Mouse (Mus musculus) liver, postnatal 0 days (tissue): Measurements from ENCODE around the gene AC129217.1. TPM values are rescaled to one million over a fixed set of nuclear protein-coding genes. Genes with fewer than 3 reads are reported as not detected.

Source experiments
- ATAC-seq: fragments of 200-750 bp; cut with Nextera tagmentation; 2 replicates; pipeline ENCODE4 v1.8.0; 2017; ENCODE audit warnings: mild to moderate bottlenecking, moderate library complexity
- DNase-seq: peaks from one replicate; pipeline ENCODE4 v3.0.0-alpha.2; 2016
- H3K27ac ChIP-seq: fragments of 300-500 bp; sonication (generic); 2 replicates; pipeline ENCODE4 v1.5.1; 2014; ENCODE audit warnings: antibody characterized with exemption, moderate library complexity, mild to moderate bottlenecking, low read depth
- H3K27me3 ChIP-seq: fragments of 300-500 bp; sonication (generic); 2 replicates; pipeline ENCODE4 v1.6.1; 2014; ENCODE audit warnings: low read length, control low read depth, mixed read lengths; ENCODE audit not compliant: insufficient read depth
- H3K36me3 ChIP-seq: fragments of 300-500 bp; sonication (generic); replicated peaks from 2 replicates; pipeline ENCODE4 v1.6.1; 2014; ENCODE audit warnings: mild to moderate bottlenecking, control low read depth, low read length, moderate library complexity, mixed read lengths; ENCODE audit not compliant: insufficient read depth
- H3K4me1 ChIP-seq: fragments of 300-500 bp; sonication (generic); 2 replicates; pipeline ENCODE4 v1.6.1; 2014; ENCODE audit warnings: antibody characterized with exemption, mild to moderate bottlenecking, control low read depth; ENCODE audit not compliant: insufficient read depth
- H3K4me2 ChIP-seq: fragments of 300-500 bp; sonication (generic); 2 replicates; pipeline ENCODE4 v1.6.1; 2014; ENCODE audit warnings: low read depth, mild to moderate bottlenecking, low read length, moderate library complexity, mixed read lengths
- H3K4me3 ChIP-seq: fragments of 300-500 bp; sonication (generic); 2 replicates; pipeline ENCODE4 v1.5.1; 2014; ENCODE audit warnings: low read depth, low read length
- H3K9ac ChIP-seq: fragments of 300-500 bp; sonication (generic); replicated peaks from 2 replicates; pipeline ENCODE4 v1.6.1; 2014; ENCODE audit warnings: mild to moderate bottlenecking, moderate library complexity
- H3K9me3 ChIP-seq: fragments of 300-500 bp; sonication (generic); 2 replicates; pipeline ENCODE4 v1.6.1; 2016; ENCODE audit warnings: mild to moderate bottlenecking, control low read depth, low read length, mixed read lengths
- CTCF ChIP-seq: sonication (generic); IDR thresholded peaks from 2 replicates; pipeline ENCODE4 v1.5.1; 2016; ENCODE audit warnings: antibody characterized with exemption, low read depth
- EP300 ChIP-seq: IDR thresholded peaks from 2 replicates; pipeline ENCODE4 v1.6.1; 2016; ENCODE audit warnings: antibody characterized with exemption, low read depth, mild to moderate bottlenecking
- WGBS: fragments of 180-500 bp; shearing (Covaris S2); extraction: QIAGEN DNeasy Blood & Tissue Kit; methylation state at CpG from one replicate; pipeline ENCODE4 v1.1.7; 2014; ENCODE audit not compliant: insufficient replicate concordance; 5-methylcytosine and 5-hydroxymethylcytosine counted together
- polyA plus RNA-seq: library from polyadenylated mRNA; unstranded; fragments of >200 nt; fragmentation: Nextera tagmentation; extraction: Ambion mirVana; gene quantifications from 2 replicates; pipeline ENCODE4 v1.2.1, GENCODE M21; 2015

The AC129217.1 gene
- polyA plus RNA-seq, 1 experiment from 2014 or later, result not detected

DNA sequence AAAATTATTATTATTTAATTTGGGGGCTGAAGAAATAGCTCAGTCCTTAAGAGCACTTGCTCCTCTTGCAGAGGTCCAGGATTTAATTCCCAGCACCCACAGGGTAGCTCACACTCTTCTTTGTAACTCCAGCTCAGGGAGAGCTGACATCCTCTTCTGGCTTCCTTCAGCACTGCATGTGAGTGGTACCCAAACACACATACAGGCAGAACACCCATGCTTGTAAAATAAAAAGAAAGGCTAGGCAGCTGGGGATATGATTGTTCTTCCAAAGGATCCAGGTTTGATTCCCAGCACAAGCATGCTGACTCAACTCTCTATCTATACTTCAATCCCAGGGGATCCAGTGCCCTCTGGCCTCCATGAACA lies 30.6 kb upstream of the AC129217.1 start:
- Histone ChIP-seq H3K9me3 (no peaks in the 10 kb centered on the region), H3K27ac (no peak overlapping the region), H3K27me3 (no peaks in the 10 kb centered on the region), H3K4me2 (peak overlapping the region; percentile 80), H3K36me3 (peaks cover 17% of the 10 kb centered on the region), H3K4me1 (peaks cover 27% of the 10 kb centered on the region), H3K9ac (no peak overlapping the region), H3K4me3 (peak overlapping the region; percentile 68)
- DNase-seq, result no peak
- no peak for ATAC-seq
- no peak for TF ChIP-seq CTCF
- no peak for TF ChIP-seq EP300

DNA sequence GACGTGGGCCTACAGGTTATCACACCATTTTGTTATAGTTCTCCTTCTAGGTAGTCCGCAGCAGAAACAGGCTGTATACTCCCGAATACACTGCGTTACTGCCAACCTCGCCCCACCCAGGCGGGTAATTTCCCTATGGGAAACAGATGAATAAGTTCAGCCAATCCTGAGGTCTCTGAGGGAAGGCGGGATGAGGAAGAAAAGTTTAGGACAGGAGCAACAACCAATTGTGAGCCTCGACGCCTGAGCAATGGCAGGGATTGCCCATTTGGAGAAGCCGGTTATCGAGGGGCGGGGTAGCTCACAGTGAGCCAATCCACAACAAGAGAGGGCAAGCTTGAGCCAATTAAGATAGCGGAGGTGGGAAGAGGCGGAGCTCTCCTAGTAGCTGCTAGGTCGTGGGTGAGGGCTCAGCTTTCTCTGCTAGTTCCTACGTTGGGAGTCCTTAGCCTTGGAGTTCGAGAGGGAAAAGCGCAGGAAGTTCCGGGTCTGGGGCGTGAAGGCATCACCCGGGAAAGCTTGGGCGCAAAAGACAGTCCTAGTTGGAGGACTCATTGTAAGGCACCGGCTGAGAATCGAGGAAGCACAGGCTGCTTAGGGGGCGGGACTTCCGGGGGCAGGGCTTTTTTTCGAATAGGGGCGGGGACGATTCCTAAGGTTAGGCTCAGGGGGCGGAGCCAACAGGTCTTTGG lies 27.3 kb upstream of the AC129217.1 start, which contains the start of gene Zbtb3:
Gene Zbtb3 (plus strand): TSS at position 426 of the 692 bp plus-strand sequence.
- ATAC-seq, result peak; percentile 97
- Histone ChIP-seq H3K4me3 (peak within 1 kb of the TSS; percentile 75), H3K4me2 (peak within 1 kb of the TSS; percentile 84), H3K36me3 (peaks cover 3% of the 10 kb centered on the region; the same call in 1 of the 2 replicates), H3K27ac (peak within 1 kb of the TSS; percentile 79), H3K9me3 (no peaks in the 10 kb centered on the region), H3K27me3 (no peaks in the 10 kb centered on the region), H3K9ac (peak within 1 kb of the TSS; percentile 73), H3K4me1 (peaks cover 24% of the 10 kb centered on the region)
- TF ChIP-seq CTCF (no peak), EP300 (peak; percentile 56; the same call in 1 of the 2 replicates)
- DNase-seq, result peak; percentile 94
- WGBS, result under 1% methylated on average over 30 of the region's 30 CpGs

DNA sequence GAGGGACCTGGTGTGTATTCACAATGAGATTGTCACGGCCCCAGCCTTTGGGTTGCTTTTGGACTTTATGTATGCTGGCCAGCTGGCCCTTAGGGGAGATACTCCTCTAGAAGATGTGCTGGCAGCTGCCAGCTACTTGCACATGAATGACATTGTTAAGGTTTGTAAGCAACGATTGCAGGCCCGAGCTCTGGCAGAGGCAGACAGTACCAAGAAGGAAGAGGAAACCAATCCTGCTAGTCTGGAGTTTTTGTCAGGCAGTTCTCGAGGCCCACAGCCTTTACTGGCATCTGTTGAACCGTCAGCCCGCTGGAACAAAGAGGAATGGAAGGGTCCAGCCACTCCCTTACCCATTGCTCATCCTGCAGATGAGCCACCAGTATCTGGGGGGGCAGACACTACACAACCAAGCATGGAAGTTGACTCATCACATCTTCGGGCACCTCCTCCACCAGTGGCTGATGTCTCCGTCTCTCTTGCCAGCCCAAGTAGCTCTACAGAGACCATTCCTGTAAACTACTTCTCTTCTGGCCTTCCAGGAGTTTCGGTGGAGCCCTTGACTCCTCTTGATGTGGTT lies 26.3 kb upstream of the AC129217.1 start:
- no peak for ATAC-seq
- no peak overlapping the region; the same call in 1 of the 2 replicates for H3K9ac ChIP-seq
- no peak overlapping the region for H3K4me3 ChIP-seq

DNA sequence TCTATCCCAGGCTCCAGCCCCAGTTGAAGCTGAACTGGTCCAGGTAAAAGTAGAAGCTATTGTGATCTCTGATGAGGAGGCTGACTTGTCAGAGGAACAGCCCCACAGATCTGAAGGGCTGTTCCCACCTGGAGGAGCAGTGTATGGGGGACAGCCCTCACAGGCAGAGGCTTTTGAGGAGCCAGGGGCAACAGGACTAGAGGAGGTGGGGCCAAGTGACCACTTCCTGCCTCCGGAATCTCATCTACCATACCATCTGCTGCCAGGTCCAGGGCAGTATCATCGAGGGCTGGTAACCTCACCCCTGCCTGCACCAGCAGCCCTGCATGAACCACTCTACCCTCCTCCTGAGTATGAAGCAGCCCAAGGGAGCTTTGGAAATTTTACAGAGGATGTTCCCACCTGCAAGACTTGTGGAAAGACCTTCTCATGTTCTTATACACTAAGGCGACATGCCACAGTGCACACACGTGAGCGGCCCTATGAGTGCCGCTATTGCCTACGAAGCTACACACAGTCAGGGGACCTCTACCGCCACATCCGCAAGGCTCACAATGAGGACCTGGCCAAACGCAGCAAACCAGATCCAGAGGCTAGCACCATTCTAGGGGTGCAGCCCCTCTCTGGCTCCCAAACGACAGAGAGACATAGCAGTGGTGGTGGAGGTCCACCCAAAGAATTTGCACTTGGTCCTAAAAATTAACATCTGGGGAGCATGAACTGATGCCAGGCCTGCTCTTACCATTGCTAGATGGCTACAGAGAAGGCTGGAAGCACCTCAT lies 25.5 kb upstream of the AC129217.1 start:
- Histone ChIP-seq H3K4me2 (no peak overlapping the region), H3K36me3 (peaks cover 12% of the 10 kb centered on the region), H3K4me3 (no peak overlapping the region), H3K9me3 (no peaks in the 10 kb centered on the region), H3K9ac (no peak overlapping the region), H3K4me1 (peaks cover 19% of the 10 kb centered on the region), H3K27me3 (no peaks in the 10 kb centered on the region), H3K27ac (no peak overlapping the region)
- TF ChIP-seq CTCF (no peak), EP300 (no peak)
- WGBS, result 74% methylated on average over 11 of the region's 11 CpGs
- no peak for ATAC-seq
- no peak for DNase-seq

More for the DNA sequence above, 26.3 kb upstream of the AC129217.1 start:
- H3K4me2 ChIP-seq, result peak overlapping the region; percentile 84; the same call in 1 of the 2 replicates
- 73% methylated on average over 9 of the region's 9 CpGs for WGBS
- peaks cover 8% of the 10 kb centered on the region for H3K36me3 ChIP-seq
- H3K27ac ChIP-seq, result peak overlapping the region; percentile 36
- H3K4me1 ChIP-seq, result peaks cover 19% of the 10 kb centered on the region
- TF ChIP-seq CTCF (no peak), EP300 (no peak)
- no peaks in the 10 kb centered on the region for H3K27me3 ChIP-seq
- H3K9me3 ChIP-seq, result no peaks in the 10 kb centered on the region
- no peak for DNase-seq

DNA sequence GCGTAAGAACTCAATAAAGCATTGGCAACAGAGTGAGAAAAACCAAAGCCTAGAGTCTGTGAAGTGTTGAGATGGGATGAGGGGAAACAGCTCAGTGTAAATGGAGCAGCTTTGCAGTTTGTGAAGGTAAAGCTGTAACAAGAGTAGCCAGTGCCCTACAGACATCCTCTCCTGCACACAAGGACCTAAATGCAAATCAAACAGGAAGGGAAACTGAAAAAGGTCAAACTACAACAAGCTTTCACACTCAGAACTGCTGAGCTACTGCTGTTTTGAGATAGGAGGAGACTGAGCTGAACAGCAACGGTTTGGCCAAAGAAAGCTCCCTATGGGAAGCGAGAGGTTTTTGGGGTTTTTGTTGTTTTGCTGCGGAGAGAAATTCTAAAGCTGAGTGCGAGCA lies 22.8 kb upstream of the AC129217.1 start:
- H3K4me2 ChIP-seq, result no peak overlapping the region
- WGBS, result 86% methylated on average over 5 of the region's 5 CpGs
- peak overlapping the region; percentile 18; the same call in 1 of the 2 replicates for H3K27ac ChIP-seq
- DNase-seq (no peak), ATAC-seq (no peak)
- no peak overlapping the region for H3K9ac ChIP-seq
- H3K4me1 ChIP-seq, result peaks cover 12% of the 10 kb centered on the region
- no peaks in the 10 kb centered on the region for H3K27me3 ChIP-seq
- H3K4me3 ChIP-seq, result no peak overlapping the region
- H3K9me3 ChIP-seq, result no peaks in the 10 kb centered on the region
- no peak for TF ChIP-seq CTCF
- no peak for TF ChIP-seq EP300
- H3K36me3 ChIP-seq, result peaks cover 32% of the 10 kb centered on the region

DNA sequence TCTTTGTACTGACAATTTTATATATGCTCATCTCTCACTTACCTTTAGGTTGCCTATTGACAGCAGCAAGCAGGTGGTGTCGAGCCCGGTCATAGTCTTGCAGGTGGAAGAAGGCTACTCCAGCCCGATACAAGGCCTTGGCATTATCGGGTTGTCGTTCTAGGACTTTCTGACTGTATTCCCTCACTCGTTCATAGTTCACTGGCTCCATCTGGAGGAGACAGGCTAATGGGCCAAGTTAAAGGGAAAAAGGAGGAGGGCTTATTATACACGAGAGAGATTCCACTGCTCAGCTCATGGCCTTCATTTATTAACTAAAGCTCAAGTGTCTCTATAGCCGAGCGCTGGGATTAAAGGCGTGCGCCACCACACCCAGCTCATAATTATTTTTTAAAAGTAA lies 13.8 kb upstream of the AC129217.1 start:
- no peaks in the 10 kb centered on the region for H3K9me3 ChIP-seq
- no peak overlapping the region for H3K27ac ChIP-seq
- H3K4me2 ChIP-seq, result no peak overlapping the region
- peaks cover 7% of the 10 kb centered on the region for H3K4me1 ChIP-seq
- H3K36me3 ChIP-seq, result peaks cover 36% of the 10 kb centered on the region
- 81% methylated on average over 11 of the region's 11 CpGs for WGBS
- no peak for ATAC-seq
- no peak overlapping the region for H3K4me3 ChIP-seq
- TF ChIP-seq EP300 (no peak), CTCF (peak; percentile 39)
- DNase-seq, result no peak
- H3K9ac ChIP-seq, result no peak overlapping the region
- no peaks in the 10 kb centered on the region for H3K27me3 ChIP-seq
